Mouse (Mus musculus) liver, postnatal 0 days (tissue): ENCODE data around the gene Klf11. TPM values are rescaled to one million over a fixed set of nuclear protein-coding genes. Genes with fewer than 3 reads are reported as not detected.
"Not testable (repeated sequence)": the region's sequence is repeated elsewhere in the genome, so short reads cannot be mapped to it uniquely, and the experiment has no call there.

Source experiments
- ATAC-seq: fragments of 200-750 bp; cut with Nextera tagmentation; 2 replicates; pipeline ENCODE4 v1.8.0; 2017; ENCODE audit warnings: mild to moderate bottlenecking, moderate library complexity
- DNase-seq: peaks from one replicate; pipeline ENCODE4 v3.0.0-alpha.2; 2016
- H3K27ac ChIP-seq: fragments of 300-500 bp; sonication (generic); 2 replicates; pipeline ENCODE4 v1.5.1; 2014; ENCODE audit warnings: antibody characterized with exemption, moderate library complexity, mild to moderate bottlenecking, low read depth
- H3K27me3 ChIP-seq: fragments of 300-500 bp; sonication (generic); 2 replicates; pipeline ENCODE4 v1.6.1; 2014; ENCODE audit warnings: low read length, control low read depth, mixed read lengths; ENCODE audit not compliant: insufficient read depth
- H3K36me3 ChIP-seq: fragments of 300-500 bp; sonication (generic); replicated peaks from 2 replicates; pipeline ENCODE4 v1.6.1; 2014; ENCODE audit warnings: mild to moderate bottlenecking, control low read depth, low read length, moderate library complexity, mixed read lengths; ENCODE audit not compliant: insufficient read depth
- H3K4me1 ChIP-seq: fragments of 300-500 bp; sonication (generic); 2 replicates; pipeline ENCODE4 v1.6.1; 2014; ENCODE audit warnings: antibody characterized with exemption, mild to moderate bottlenecking, control low read depth; ENCODE audit not compliant: insufficient read depth
- H3K4me2 ChIP-seq: fragments of 300-500 bp; sonication (generic); 2 replicates; pipeline ENCODE4 v1.6.1; 2014; ENCODE audit warnings: low read depth, mild to moderate bottlenecking, low read length, moderate library complexity, mixed read lengths
- H3K4me3 ChIP-seq: fragments of 300-500 bp; sonication (generic); 2 replicates; pipeline ENCODE4 v1.5.1; 2014; ENCODE audit warnings: low read depth, low read length
- H3K9ac ChIP-seq: fragments of 300-500 bp; sonication (generic); replicated peaks from 2 replicates; pipeline ENCODE4 v1.6.1; 2014; ENCODE audit warnings: mild to moderate bottlenecking, moderate library complexity
- H3K9me3 ChIP-seq: fragments of 300-500 bp; sonication (generic); 2 replicates; pipeline ENCODE4 v1.6.1; 2016; ENCODE audit warnings: mild to moderate bottlenecking, control low read depth, low read length, mixed read lengths
- CTCF ChIP-seq: sonication (generic); IDR thresholded peaks from 2 replicates; pipeline ENCODE4 v1.5.1; 2016; ENCODE audit warnings: antibody characterized with exemption, low read depth
- EP300 ChIP-seq: IDR thresholded peaks from 2 replicates; pipeline ENCODE4 v1.6.1; 2016; ENCODE audit warnings: antibody characterized with exemption, low read depth, mild to moderate bottlenecking
- WGBS: fragments of 180-500 bp; shearing (Covaris S2); extraction: QIAGEN DNeasy Blood & Tissue Kit; methylation state at CpG from one replicate; pipeline ENCODE4 v1.1.7; 2014; ENCODE audit not compliant: insufficient replicate concordance; 5-methylcytosine and 5-hydroxymethylcytosine counted together
- polyA plus RNA-seq: library from polyadenylated mRNA; unstranded; fragments of >200 nt; fragmentation: Nextera tagmentation; extraction: Ambion mirVana; gene quantifications from 2 replicates; pipeline ENCODE4 v1.2.1, GENCODE M21; 2015

Gene Klf11
- polyA plus RNA-seq, 1 experiment from 2014 or later = 5.3 TPM

- H3K4me3 ChIP-seq = no peak overlapping the region
- ATAC-seq = peak; percentile 69
- TF ChIP-seq EP300 = no peak
- TF ChIP-seq CTCF = peak; percentile 41
Measured at GRCm38 (mm10) chr12:24697484-24698204, 46.6 kb downstream of the Klf11 start.

GRCm38 (mm10) chr12:24698514-24698913, 47.4 kb downstream of the Klf11 start:
- peaks cover 4% of the 10 kb centered on the region; the same call in 1 of the 2 replicates for H3K4me1 ChIP-seq
- H3K9me3 ChIP-seq = no peaks in the 10 kb centered on the region
- no peak for TF ChIP-seq EP300
- TF ChIP-seq CTCF = no peak
- 74% methylated on average over 3 of the region's 3 CpGs for WGBS
- no peak overlapping the region for H3K9ac ChIP-seq
- H3K4me2 ChIP-seq = no peak overlapping the region
- no peak for DNase-seq
- no peaks in the 10 kb centered on the region for H3K36me3 ChIP-seq
- no peaks in the 10 kb centered on the region for H3K27me3 ChIP-seq
- ATAC-seq = no peak
- H3K27ac ChIP-seq = no peak overlapping the region
- no peak overlapping the region for H3K4me3 ChIP-seq

More at GRCm38 (mm10) chr12:24697484-24698204, 46.6 kb downstream of the Klf11 start:
- Histone ChIP-seq H3K27me3 (no peaks in the 10 kb centered on the region), H3K4me2 (no peak overlapping the region), H3K9ac (no peak overlapping the region), H3K27ac (no peak overlapping the region), H3K9me3 (no peaks in the 10 kb centered on the region), H3K36me3 (no peaks in the 10 kb centered on the region), H3K4me1 (peaks cover 3% of the 10 kb centered on the region; the same call in 1 of the 2 replicates)
- 55% methylated on average over 8 of the region's 8 CpGs for WGBS
- no peak for DNase-seq

DNA sequence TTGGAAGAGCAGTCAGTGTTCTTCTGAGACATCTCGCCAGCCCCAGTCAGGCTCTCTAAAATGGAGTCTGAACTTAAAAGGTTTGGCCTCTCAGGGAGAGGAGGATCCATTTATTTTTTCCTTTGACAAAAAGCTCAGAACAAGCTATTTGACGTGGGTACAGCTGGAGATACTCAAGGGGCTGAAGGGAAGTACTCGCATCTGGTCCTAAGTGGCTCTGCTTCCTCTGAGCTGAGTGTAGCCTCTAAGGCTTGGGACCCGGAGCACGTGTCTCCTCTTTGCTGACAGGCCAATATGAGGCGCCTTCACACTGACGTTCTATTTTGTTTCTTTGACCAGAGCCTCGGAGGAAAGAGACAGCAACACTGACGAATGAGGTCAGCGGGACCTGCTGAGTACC, 48.5 kb downstream of the Klf11 start:
- no peaks in the 10 kb centered on the region for H3K36me3 ChIP-seq
- H3K4me2 ChIP-seq = no peak overlapping the region
- H3K4me1 ChIP-seq = peaks cover 4% of the 10 kb centered on the region; the same call in 1 of the 2 replicates
- no peaks in the 10 kb centered on the region for H3K27me3 ChIP-seq
- no peak overlapping the region for H3K27ac ChIP-seq
- 68% methylated on average over 10 of the region's 10 CpGs for WGBS
- H3K9ac ChIP-seq = no peak overlapping the region
- no peaks in the 10 kb centered on the region for H3K9me3 ChIP-seq
- no peak overlapping the region for H3K4me3 ChIP-seq
- TF ChIP-seq CTCF = no peak
- no peak for TF ChIP-seq EP300
- no peak for DNase-seq
- no peak for ATAC-seq

DNA sequence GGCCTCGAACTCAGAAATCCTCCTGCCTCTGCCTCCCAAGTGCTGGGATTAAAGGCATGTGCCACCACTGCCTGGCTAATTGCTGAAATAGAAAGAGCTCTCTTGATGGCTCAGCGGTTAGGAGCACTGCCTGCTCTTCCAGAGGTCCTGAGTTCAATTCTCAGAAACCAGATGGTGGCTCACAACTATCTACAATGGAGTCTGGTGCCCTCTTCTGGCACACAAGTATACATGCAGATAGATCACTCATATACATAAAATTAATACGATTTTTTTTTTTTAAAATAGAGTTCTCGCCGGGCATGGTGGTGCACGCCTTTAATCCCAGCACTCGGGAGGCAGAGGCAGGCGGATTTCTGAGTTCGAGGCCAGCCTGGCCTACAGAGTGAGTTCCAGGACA, 50.5 kb downstream of the Klf11 start:
- H3K9me3 ChIP-seq, H3K4me2 ChIP-seq, ATAC-seq, H3K9ac ChIP-seq, H3K27ac ChIP-seq, H3K27me3 ChIP-seq, H3K4me3 ChIP-seq, DNase-seq, H3K36me3 ChIP-seq: not testable (repeated sequence)
- H3K4me1 ChIP-seq = peaks cover 22% of the 10 kb centered on the region
- 84% methylated on average over 9 of the region's 9 CpGs for WGBS
- TF ChIP-seq CTCF = peak; percentile 55

DNA sequence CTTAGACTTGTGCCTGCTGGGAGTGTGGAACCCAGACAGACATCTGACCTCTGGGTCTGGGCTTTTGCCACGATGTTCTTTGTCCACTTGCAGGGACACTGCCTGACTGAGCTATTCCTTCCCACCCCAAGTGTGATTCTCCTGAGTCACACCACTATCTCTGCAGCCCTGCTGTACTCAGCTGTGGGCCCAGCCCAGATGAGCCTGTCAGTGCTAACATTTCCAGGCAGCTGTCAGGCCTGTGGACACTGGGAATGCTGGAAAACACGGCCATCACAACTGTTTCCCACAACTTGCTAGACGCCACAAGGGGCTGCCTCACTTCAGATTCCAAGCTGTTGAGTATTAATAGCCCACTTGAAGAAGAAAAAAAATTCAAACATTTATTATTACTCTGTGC, 51.9 kb downstream of the Klf11 start:
- ATAC-seq = peak; percentile 68
- no peak for TF ChIP-seq CTCF
- TF ChIP-seq EP300 = peak; percentile 50
- no peak for DNase-seq
- WGBS = 64% methylated on average over 3 of the region's 3 CpGs
- peaks cover 33% of the 10 kb centered on the region for H3K4me1 ChIP-seq
- no peak overlapping the region for H3K9ac ChIP-seq
- H3K9me3 ChIP-seq = no peaks in the 10 kb centered on the region
- H3K4me2 ChIP-seq = no peak overlapping the region
- H3K4me3 ChIP-seq = no peak overlapping the region
- H3K27me3 ChIP-seq = no peaks in the 10 kb centered on the region
- peak overlapping the region; percentile 41 for H3K27ac ChIP-seq
- no peaks in the 10 kb centered on the region for H3K36me3 ChIP-seq

- WGBS = 71% methylated on average over 15 of the region's 15 CpGs
- ATAC-seq (no peak), DNase-seq (peak; percentile 54)
- Histone ChIP-seq H3K27ac (peak overlapping the region; percentile 80), H3K4me1 (peaks cover 40% of the 10 kb centered on the region), H3K9ac (peak overlapping the region; percentile 91), H3K4me2 (peak overlapping the region; percentile 94), H3K27me3 (no peaks in the 10 kb centered on the region), H3K36me3 (peaks cover 5% of the 10 kb centered on the region; the same call in 1 of the 2 replicates), H3K4me3 (peak overlapping the region; percentile 98; the same call in 1 of the 2 replicates), H3K9me3 (no peaks in the 10 kb centered on the region)
- TF ChIP-seq CTCF (no peak), EP300 (no peak)
Measured at GRCm38 (mm10) chr12:24705502-24706263, 54.6 kb downstream of the Klf11 start.
